Mouse (Mus musculus): ENCODE measurements around the gene Gpr27. TPM values are rescaled to one million over a fixed set of nuclear protein-coding genes. Genes with fewer than 3 reads are reported as not detected.
A peak's percentile ranks its signal among the peaks of the same experiment; 100 is the strongest.

Gene Gpr27
- polyA plus RNA-seq, 1 experiment = not detected

DNA sequence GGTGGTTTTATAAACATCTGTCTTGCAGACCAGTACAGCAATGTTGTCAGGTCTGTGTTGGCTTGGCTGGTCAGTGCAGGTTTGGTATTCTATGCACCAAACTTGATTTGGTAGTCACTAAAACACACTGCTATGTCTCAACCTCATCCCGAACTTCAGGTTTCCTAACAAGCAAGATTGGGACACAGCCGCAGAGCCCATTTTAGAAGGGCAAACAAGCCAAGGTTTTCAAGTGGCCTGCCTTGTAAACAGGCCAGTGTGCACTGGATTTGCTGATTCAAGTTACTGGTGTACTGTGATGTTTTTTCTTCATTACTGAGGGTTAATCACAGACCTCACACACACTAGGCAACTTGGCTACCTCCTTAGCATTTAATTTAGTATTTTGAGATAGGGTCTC, 36.4 kb upstream of the Gpr27 start:
- no peaks in the 10 kb centered on the region for H3K9me3 ChIP-seq (ENCODE audit: control insufficient read depth, low read length)
- no peak for TF ChIP-seq TAL1 (IDR thresholded peaks at IDR 0.05; ENCODE audit: low read length)
- no peak for TF ChIP-seq GATA1 (IDR thresholded peaks at IDR 0.05; ENCODE audit: low read length)
- H3K27me3 ChIP-seq (ENCODE audit: control insufficient read depth) = no peaks in the 10 kb centered on the region
- no peaks in the 10 kb centered on the region for H3K4me1 ChIP-seq (ENCODE audit: control insufficient read depth)
- no peaks in the 10 kb centered on the region for H3K36me3 ChIP-seq (ENCODE audit: control insufficient read depth)
- no peak overlapping the region for H3K4me3 ChIP-seq (replicated peaks)

DNA sequence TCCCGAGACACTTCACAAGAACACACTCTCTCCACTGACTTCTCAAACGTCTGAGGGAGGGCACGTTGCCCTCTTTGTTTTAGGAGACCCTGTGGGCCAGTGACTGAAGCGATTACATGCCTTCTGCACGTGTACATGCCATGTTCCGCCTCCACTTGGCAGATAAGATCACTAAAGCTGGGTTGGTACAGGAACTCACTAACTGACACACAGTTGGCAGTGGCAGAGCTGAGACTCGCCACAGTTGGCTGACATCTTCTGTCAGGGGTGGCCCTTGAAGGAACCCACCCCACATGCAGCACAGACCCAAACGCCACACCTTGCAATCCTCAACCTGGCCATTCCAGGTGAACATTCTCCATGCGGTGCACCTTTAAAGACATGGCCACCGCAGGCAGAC, 33.9 kb upstream of the Gpr27 start:
- TF ChIP-seq TAL1 (IDR thresholded peaks at IDR 0.05; ENCODE audit: low read length) (no peak), GATA1 (IDR thresholded peaks at IDR 0.05; ENCODE audit: low read length) (no peak)
- H3K4me1 ChIP-seq (ENCODE audit: control insufficient read depth) = no peaks in the 10 kb centered on the region

DNA sequence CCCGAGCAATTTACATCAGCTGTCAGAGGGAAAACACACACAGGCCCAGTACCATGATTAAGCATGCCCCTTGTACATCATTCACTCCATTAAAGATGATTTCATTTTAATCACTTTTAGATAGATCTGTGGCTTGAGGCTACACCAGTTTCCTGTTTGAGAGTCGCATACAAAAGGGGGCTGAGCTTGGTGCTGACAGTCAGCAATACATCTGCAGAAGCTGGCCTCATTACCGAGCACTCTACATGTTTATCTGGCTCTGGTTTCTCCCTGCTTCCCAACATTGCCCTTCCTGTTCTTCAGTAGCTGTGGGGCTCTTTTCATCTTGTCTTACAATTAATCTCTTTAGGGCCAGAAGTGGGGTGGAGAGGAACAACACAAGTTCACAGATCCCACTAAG, 32.0 kb upstream of the Gpr27 start:
- no peaks in the 10 kb centered on the region for H3K36me3 ChIP-seq (ENCODE audit: control insufficient read depth)
- no peak overlapping the region for H3K4me3 ChIP-seq (replicated peaks)
- H3K9me3 ChIP-seq (ENCODE audit: control insufficient read depth, low read length) = no peaks in the 10 kb centered on the region
- peaks cover 17% of the 10 kb centered on the region for H3K27me3 ChIP-seq (ENCODE audit: control insufficient read depth)
- no peaks in the 10 kb centered on the region for H3K4me1 ChIP-seq (ENCODE audit: control insufficient read depth)
- no peak for TF ChIP-seq TAL1 (IDR thresholded peaks at IDR 0.05; ENCODE audit: low read length)

More for the DNA sequence above, 33.9 kb upstream of the Gpr27 start:
- Histone ChIP-seq H3K27me3 (ENCODE audit: control insufficient read depth) (peaks cover under 1% of the 10 kb centered on the region; the same call in 1 of the 2 replicates), H3K4me3 (replicated peaks) (no peak overlapping the region), H3K9me3 (ENCODE audit: control insufficient read depth, low read length) (no peaks in the 10 kb centered on the region), H3K36me3 (ENCODE audit: control insufficient read depth) (no peaks in the 10 kb centered on the region)

- Histone ChIP-seq H3K27me3 (ENCODE audit: control insufficient read depth) (peaks cover 44% of the 10 kb centered on the region), H3K36me3 (ENCODE audit: control insufficient read depth) (no peaks in the 10 kb centered on the region), H3K9me3 (ENCODE audit: control insufficient read depth, low read length) (no peaks in the 10 kb centered on the region), H3K4me3 (replicated peaks) (no peak overlapping the region), H3K4me1 (ENCODE audit: control insufficient read depth) (peaks cover 2% of the 10 kb centered on the region; the same call in 1 of the 2 replicates)
- no peak for TF ChIP-seq TAL1 (IDR thresholded peaks at IDR 0.05; ENCODE audit: low read length)
- TF ChIP-seq GATA1 (IDR thresholded peaks at IDR 0.05; ENCODE audit: low read length) = no peak
These were observed 29.2 kb upstream of the Gpr27 start for GRCm38 (mm10) chr6:99663232-99663631.

GRCm38 (mm10) chr6:99665457-99666317, 26.8 kb upstream of the Gpr27 start:
- peak overlapping the region; percentile 46 for H3K4me3 ChIP-seq (replicated peaks)
- H3K4me1 ChIP-seq (ENCODE audit: control insufficient read depth) = peaks cover 2% of the 10 kb centered on the region; the same call in 1 of the 2 replicates
- no peaks in the 10 kb centered on the region for H3K9me3 ChIP-seq (ENCODE audit: control insufficient read depth, low read length)
- peaks cover 49% of the 10 kb centered on the region for H3K27me3 ChIP-seq (ENCODE audit: control insufficient read depth)
- H3K36me3 ChIP-seq (ENCODE audit: control insufficient read depth) = no peaks in the 10 kb centered on the region
- TF ChIP-seq GATA1 (IDR thresholded peaks at IDR 0.05; ENCODE audit: low read length) (no peak), TAL1 (IDR thresholded peaks at IDR 0.05; ENCODE audit: low read length) (no peak)

- TF ChIP-seq GATA1 (IDR thresholded peaks at IDR 0.05; ENCODE audit: low read length) (no peak), TAL1 (IDR thresholded peaks at IDR 0.05; ENCODE audit: low read length) (no peak)
- peak within 1 kb of the TSS; percentile 46 for H3K4me3 ChIP-seq (replicated peaks)
- H3K4me1 ChIP-seq (ENCODE audit: control insufficient read depth) = peaks cover 2% of the 10 kb centered on the region; the same call in 1 of the 2 replicates
- no peaks in the 10 kb centered on the region for H3K36me3 ChIP-seq (ENCODE audit: control insufficient read depth)
- H3K27me3 ChIP-seq (ENCODE audit: control insufficient read depth) = peaks cover 49% of the 10 kb centered on the region
- H3K9me3 ChIP-seq (ENCODE audit: control insufficient read depth, low read length) = no peaks in the 10 kb centered on the region
These were observed 25.9 kb upstream of the Gpr27 start, which contains the start of the genes Eif4e3 and Gm20696 for GRCm38 (mm10) chr6:99666318-99667171. Eif4e3 (minus strand) TSS chr6:99666771. Gm20696 (minus strand) TSS chr6:99666797.

DNA sequence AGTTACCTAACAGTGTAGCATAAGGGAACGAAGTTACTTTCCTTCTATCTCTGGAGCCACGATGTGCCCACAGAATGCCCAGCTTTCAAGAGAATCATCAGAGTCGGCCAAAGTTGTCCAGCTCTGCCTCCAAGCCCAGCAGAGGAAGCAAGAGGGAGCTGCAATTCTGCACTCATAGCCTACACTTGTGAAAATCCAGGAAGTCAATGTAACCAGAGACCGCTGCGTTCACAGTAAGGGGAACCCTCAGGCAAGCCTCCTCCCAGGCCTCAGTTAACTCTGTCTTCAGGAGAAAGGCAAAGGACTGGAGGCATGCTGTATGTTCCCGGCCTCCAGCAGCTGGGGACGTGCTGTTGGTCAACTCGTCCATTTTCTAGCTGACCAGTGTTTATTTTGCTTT, 25.2 kb upstream of the Gpr27 start:
- Histone ChIP-seq H3K4me1 (ENCODE audit: control insufficient read depth) (peaks cover 2% of the 10 kb centered on the region; the same call in 1 of the 2 replicates), H3K9me3 (ENCODE audit: control insufficient read depth, low read length) (no peaks in the 10 kb centered on the region), H3K4me3 (replicated peaks) (no peak overlapping the region), H3K27me3 (ENCODE audit: control insufficient read depth) (peaks cover 49% of the 10 kb centered on the region), H3K36me3 (ENCODE audit: control insufficient read depth) (no peaks in the 10 kb centered on the region)
- TF ChIP-seq TAL1 (IDR thresholded peaks at IDR 0.05; ENCODE audit: low read length) = no peak
- TF ChIP-seq GATA1 (IDR thresholded peaks at IDR 0.05; ENCODE audit: low read length) = no peak

GRCm38 (mm10) chr6:99669481-99670325, 22.8 kb upstream of the Gpr27 start:
- Histone ChIP-seq H3K27me3 (ENCODE audit: control insufficient read depth) (peaks cover 39% of the 10 kb centered on the region), H3K9me3 (ENCODE audit: control insufficient read depth, low read length) (no peaks in the 10 kb centered on the region), H3K4me3 (replicated peaks) (no peak overlapping the region), H3K4me1 (ENCODE audit: control insufficient read depth) (peaks cover 2% of the 10 kb centered on the region; the same call in 1 of the 2 replicates), H3K36me3 (ENCODE audit: control insufficient read depth) (no peaks in the 10 kb centered on the region)
- TF ChIP-seq TAL1 (IDR thresholded peaks at IDR 0.05; ENCODE audit: low read length) = no peak
- TF ChIP-seq GATA1 (IDR thresholded peaks at IDR 0.05; ENCODE audit: low read length) = no peak

Measured in erythroblast, embryonic 14.5 days (primary cell).